Comparison of ENCODE assay signal across 8 mouse cellular contexts in the genomic region with DNA sequence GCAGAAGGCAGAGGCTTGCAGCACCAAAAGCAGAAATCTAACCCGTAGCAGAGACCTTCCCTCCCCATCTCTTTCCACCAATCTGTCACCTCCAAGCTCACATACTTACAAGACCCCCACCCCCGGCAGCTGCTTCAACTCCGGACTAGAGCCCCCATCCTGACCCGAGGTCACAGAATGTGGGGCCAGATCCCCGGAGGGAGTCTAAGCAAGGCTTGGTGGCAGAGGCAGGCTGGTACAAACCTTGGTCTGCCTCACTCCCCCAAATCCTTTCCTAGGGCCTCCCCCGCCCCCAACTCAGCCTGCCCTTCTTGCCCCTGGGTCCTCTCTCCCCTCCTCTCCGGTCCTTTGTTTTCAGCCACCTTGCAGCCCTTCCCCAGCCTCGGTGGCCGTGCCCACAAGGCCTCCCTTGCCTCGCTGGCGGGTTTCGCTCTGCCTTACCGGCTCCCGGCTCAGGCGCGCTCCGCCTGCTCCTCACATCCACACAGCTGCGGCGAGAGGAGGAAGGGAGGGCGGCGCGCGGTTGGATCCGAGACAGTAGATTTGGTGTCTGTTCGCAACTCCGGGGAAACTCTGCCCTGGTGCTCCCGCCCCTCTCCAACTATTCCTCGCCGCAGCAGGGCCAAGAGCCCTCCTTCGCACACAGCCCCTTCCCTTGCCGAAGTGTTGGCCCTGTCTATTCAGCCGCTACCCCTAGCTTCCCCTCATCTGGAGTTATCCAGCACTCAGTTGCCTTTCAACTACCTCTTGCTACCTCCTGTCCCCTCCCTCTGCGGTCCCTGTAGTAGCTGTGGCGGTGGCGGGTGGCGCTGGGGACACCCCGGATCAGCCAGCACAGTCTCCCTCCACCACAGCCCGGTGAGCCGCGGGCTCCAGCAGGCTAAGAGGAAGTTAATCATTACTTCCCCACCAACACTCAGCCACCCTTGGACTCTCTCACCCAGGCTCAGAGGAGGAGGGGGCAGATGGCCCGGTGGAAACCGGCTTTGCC. TPM values are rescaled to one million over a fixed set of nuclear protein-coding genes. Genes with fewer than 3 reads are reported as not detected.
DNase-seq lines count a peak whose midpoint lies in the region; ATAC-seq and TF ChIP-seq lines count a peak whose summit lies in the region.

No protein-coding gene starts in this region.

- no peak for TF ChIP-seq EP300 in heart, postnatal 0 days (IDR thresholded peaks at IDR 0.05; ENCODE audit: low read depth)

- no peak for TF ChIP-seq CTCF in heart, postnatal 0 days (IDR thresholded peaks at IDR 0.05; ENCODE audit: low read depth)

- DNase-seq in A20 (ENCODE audit: low read depth, low spot score) (peak; percentile 72), MN1 (ENCODE audit: low spot score) (peak; percentile 13)
- DNase-seq in heart, postnatal 0 days (ENCODE audit: low spot score): no peak
- peak; percentile 76 for DNase-seq in limb, embryonic 10.5 days (ENCODE audit: low spot score)
- no peak for DNase-seq in layer of hippocampus, adult 11-12 months (ENCODE audit: low spot score)
- DNase-seq in urinary bladder, postnatal 36 days (ENCODE audit: low spot score in 2 of 2): no peak
- no peak for DNase-seq in thymus, adult 18-20 months

- H3K4me2 ChIP-seq in heart, postnatal 0 days (ENCODE audit: low read depth, low read length): peak overlapping the region; percentile 3
- peak overlapping the region; percentile 52 for H3K4me2 ChIP-seq in neural tube, embryonic 15.5 days

- under 1% methylated on average over 39 of the region's 42 CpGs for WGBS in heart, postnatal 0 days
- 0% methylated on average over 42 of the region's 42 CpGs for whole genome bisulfite sequencing in limb, embryonic 10.5 days
- under 1% methylated on average over 42 of the region's 42 CpGs for WGBS in neural tube, embryonic 15.5 days

- peak overlapping the region; percentile 25 for H3K4me3 ChIP-seq in heart, postnatal 0 days (ENCODE audit: low read depth, low read length)
- H3K4me3 ChIP-seq in limb, embryonic 10.5 days: peak overlapping the region; percentile 25
- peak overlapping the region; percentile 31 for H3K4me3 ChIP-seq in neural tube, embryonic 15.5 days (replicated peaks)

- H3K27me3 ChIP-seq in heart, postnatal 0 days (ENCODE audit: control insufficient read depth, insufficient read depth, low read length): peaks cover 99% of the 10 kb centered on the region
- peaks cover 100% of the 10 kb centered on the region for H3K27me3 ChIP-seq in limb, embryonic 10.5 days (ENCODE audit: low read depth, poor library complexity, severe bottlenecking)
- peaks cover 92% of the 10 kb centered on the region for H3K27me3 ChIP-seq in neural tube, embryonic 15.5 days (replicated peaks)

- H3K27ac ChIP-seq in heart, postnatal 0 days (ENCODE audit: low read depth): no peak overlapping the region
- no peak overlapping the region for H3K27ac ChIP-seq in limb, embryonic 10.5 days
- H3K27ac ChIP-seq in neural tube, embryonic 15.5 days (replicated peaks): peak overlapping the region; percentile 80

- no peak for ATAC-seq in heart, postnatal 0 days (ENCODE audit: insufficient read depth, low read depth)
- no peak; the same call in 1 of the 2 replicates for ATAC-seq in neural tube, embryonic 15.5 days (ENCODE audit: low FRiP score)

- no peak overlapping the region for H3K9ac ChIP-seq in heart, postnatal 0 days (replicated peaks; ENCODE audit: low read depth, low read length)
- H3K9ac ChIP-seq in neural tube, embryonic 15.5 days (replicated peaks): peak overlapping the region; percentile 44

- no peaks in the 10 kb centered on the region for H3K9me3 ChIP-seq in heart, postnatal 0 days (replicated peaks; ENCODE audit: control insufficient read depth, low read length)
- H3K9me3 ChIP-seq in limb, embryonic 10.5 days (replicated peaks): no peaks in the 10 kb centered on the region
- H3K9me3 ChIP-seq in neural tube, embryonic 15.5 days (replicated peaks): no peaks in the 10 kb centered on the region

- H3K36me3 ChIP-seq in heart, postnatal 0 days (replicated peaks; ENCODE audit: control insufficient read depth, insufficient read depth, low read length): no peaks in the 10 kb centered on the region
- H3K36me3 ChIP-seq in limb, embryonic 10.5 days: no peaks in the 10 kb centered on the region
- H3K36me3 ChIP-seq in neural tube, embryonic 15.5 days: no peaks in the 10 kb centered on the region

- no peaks in the 10 kb centered on the region for H3K4me1 ChIP-seq in heart, postnatal 0 days (ENCODE audit: control insufficient read depth, insufficient read depth)
- peaks cover 40% of the 10 kb centered on the region for H3K4me1 ChIP-seq in limb, embryonic 10.5 days
- peaks cover 38% of the 10 kb centered on the region for H3K4me1 ChIP-seq in neural tube, embryonic 15.5 days

RNA-seq across cellular contexts. Expression of gene Pax2, which starts 5.5 kb away (rescaled TPM):
- not detected in 2 replicates for total RNA-seq in heart, postnatal 0 days (2014; rRNA removed; ENCODE audit: low replicate concordance)
- polyA plus RNA-seq in heart, postnatal 0 days (2015; fragmentation: Nextera tagmentation; extraction: Ambion mirVana): not detected in 2 replicates
- 0.05 and 0.20 TPM in 2 replicates for polyA plus RNA-seq in limb, embryonic 10.5 days (2016; fragmentation: Nextera tagmentation; extraction: Ambion mirVana)
- polyA plus RNA-seq in neural tube, embryonic 15.5 days (2015; fragmentation: Nextera tagmentation; extraction: Ambion mirVana): 16.5 and 20.5 TPM in 2 replicates

Comparison
In these comparisons a context has a peak if more than half of its experiments do, and no peak if none do; other contexts are left out.
1. DNase-seq: peak in A20 (single experiment), MN1 (single experiment) and limb, embryonic 10.5 days (single experiment); none in heart, postnatal 0 days (single experiment), layer of hippocampus, adult 11-12 months (single experiment), urinary bladder, postnatal 36 days (0 of 2) and thymus, adult 18-20 months (0 of 2).
2. RNA of gene Pax2, which starts 5.5 kb away (polyA plus RNA-seq): 16.5 to 20.5 TPM in neural tube, embryonic 15.5 days; 0.05 to 0.20 TPM in limb, embryonic 10.5 days and not detected in heart, postnatal 0 days; every median in the first group is over 10 times any median in the second.
3. Peak in every context shown above with its lines, with median percentiles within 50 percentile points of each other: H3K4me3 ChIP-seq.